Mouse (Mus musculus) right cerebral cortex, adult 18-20 months (tissue): Measurements from ENCODE around the gene Vmn2r85.
"Not testable (repeated sequence)": the region's sequence is repeated elsewhere in the genome, so short reads cannot be mapped to it uniquely, and the experiment has no call there.

ENCODE experiments used
- DNase-seq: peaks from one replicate; pipeline ENCODE4 v3.0.0; 2022; ENCODE audit warnings: mixed read lengths

Gene Vmn2r85

DNA sequence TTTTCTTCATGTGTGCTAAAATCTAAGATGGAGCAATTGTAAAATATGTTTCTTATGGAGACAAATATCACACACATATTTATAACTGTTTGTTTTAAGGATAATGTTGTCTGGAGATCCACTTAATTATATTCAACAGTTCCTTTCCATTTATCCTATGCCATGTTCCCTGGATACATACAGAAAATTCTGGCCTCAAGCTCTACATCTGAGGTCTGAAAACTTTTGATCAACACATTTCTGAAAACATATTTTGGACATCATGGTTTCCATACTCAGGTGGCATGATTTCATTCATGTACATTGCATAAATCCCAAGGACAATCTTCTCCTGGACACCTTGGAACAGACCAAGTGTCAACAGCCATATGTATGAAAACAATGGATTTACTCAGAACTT is at the start of gene Vmn2r85:
Gene Vmn2r85, minus strand, starts transcription at position 101 of the 400 bp plus-strand sequence.
- not testable (repeated sequence) for DNase-seq

DNA sequence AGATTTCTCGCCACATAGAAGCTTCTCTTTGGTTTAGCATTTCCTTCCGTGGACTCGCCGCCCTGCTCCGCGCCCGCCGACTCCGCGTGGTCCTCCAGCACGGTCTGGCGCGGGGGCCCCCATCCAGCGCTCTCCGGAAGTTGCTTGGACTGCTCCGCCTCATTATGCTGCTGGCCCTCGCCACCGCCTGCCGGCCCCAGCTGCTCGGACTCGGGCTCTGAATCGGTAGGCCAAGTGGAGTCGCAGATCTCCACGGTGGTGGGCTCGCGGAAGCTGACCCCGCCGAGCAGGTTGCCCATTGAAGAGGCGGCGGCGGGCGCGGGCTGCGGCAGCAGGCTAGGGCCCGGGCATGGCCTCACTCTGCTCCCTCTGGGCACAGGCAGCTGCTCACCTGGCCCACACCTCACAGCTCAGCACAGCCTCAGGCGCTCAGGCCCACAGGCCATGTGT is 40.8 kb upstream of the Vmn2r85 start:
- peak; percentile 13 for DNase-seq

DNA sequence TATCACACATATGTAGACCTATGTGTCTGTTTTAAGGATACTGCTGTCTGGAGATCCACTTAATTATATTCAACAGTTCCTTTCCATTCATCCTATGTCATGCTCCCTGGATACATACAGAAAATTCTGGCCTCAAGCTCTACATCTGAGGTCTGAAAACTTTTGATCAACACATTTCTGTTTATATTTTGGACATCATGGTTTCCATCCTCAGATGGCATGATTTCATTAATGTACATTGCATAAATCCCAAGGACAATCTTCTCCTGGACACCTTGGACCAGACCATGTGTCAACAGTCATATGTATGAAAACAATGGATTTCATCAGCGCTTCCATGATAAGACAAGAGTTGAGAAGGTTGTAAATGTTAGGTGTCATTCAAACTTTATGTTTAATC is 26.4 kb upstream of the Vmn2r85 start, which contains the start of gene Vmn2r86:
Gene Vmn2r86, minus strand, starts transcription at position 101 of the 400 bp plus-strand sequence.
- not testable (repeated sequence) for DNase-seq

DNA sequence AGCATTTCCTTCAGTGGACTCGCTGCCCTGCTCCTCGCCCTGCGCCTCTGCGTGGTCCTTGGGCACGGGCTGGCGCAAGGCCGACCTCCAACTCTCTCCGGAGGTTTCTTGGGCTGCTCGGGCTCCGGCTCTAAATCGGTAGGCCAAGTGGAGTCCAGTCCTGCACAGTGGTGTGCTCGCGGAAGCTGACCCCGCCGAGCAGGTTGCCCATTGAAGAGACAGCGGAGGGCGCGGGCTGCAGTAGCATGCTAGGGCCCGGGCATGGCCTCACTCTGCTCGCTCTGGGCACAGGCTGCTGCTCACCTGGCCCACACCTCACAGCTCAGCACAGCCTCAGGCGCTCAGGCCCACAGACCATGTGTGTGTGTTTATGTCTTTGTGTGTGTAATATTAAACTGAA is 15.3 kb upstream of the Vmn2r85 start:
- no peak for DNase-seq

DNA sequence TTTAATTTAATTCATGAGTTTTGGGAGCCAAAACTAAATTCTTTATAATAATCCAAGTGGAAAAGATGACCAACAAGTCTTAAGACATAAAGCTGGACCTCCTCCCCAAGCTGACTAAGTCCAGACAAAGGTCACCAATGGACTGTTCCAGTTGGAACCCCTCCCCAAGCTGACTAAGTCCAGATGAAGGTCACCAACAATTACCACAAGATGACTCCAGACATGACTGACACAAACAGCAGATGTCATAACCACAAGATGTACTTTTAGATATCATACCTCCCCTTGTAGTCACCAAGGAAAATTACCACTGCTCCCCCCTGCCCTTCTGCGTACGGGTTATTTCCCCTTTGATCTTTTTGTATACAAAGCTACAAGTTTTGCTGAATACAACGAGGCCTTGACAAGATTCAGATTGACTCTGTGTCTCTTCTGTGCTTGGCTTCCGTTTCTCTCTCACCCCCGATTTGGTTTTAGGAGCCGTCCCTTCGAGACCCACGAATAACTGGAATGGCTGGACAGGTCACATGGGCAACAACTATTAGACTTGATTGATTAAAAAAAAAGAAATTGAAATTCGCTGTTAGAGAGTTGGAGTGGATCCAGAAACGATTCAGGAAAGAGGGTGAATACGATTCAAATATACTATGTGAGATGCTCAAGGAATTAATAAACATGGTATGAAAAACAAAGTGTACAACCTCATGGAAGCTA is 4.8 kb upstream of the Vmn2r85 start:
- DNase-seq = not testable (repeated sequence)

DNA sequence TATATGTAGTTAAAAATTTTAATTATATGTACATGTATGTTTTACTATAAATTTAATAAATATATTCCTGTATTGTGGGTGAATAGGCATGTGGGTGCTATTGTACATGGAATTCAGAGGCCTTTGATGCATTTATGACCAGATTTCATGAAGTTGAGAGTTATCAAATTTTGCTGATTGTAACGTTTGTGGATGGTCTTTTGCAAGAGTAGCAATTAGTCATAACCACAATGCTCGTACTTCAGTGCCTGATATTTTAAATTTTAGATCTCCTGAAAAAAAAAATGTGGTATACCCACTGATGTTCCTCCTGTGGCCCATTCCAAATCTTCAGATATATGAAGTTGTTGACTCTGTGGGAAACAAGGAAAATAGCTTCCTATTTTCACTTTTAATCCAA is 7.1 kb downstream of the Vmn2r85 start:
- DNase-seq = not testable (repeated sequence)

DNA sequence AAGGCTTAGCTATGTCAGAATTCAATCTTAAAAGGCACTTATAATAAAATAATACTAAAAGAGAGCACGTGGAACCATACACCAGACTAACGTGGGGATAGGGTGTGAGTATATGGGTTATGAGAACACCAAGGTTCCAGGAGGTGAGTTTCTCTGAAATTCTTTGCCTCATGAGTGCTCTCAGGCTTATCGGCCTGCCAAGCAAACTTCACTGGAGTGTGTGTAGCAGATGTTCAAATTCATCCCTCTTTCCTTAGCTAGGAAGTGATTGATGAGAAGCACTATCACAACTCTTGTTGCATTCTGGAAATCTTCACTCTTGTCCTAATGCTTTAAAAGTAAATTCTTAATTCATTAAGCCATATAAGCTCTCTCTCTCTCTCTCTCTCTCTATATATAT is 9.1 kb downstream of the Vmn2r85 start:
- DNase-seq = no peak

DNA sequence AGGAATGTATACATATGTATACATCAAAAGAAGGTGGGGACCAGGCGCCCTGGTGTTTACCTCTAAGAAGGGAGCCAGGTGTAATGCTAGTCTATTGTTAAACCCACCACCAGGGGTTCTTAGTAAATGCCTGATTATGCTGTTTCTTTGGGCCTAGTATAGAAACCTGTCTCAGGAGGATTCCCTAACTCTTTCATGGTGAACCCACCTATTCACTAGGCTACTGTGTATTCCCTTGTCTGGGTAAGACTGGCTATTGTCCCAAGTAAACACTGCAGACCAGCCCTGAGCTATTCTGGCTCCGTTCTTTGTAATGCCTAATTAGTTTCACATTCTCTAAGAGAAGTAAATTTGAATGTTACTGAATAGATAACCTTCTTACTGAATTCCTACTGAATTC is 9.5 kb downstream of the Vmn2r85 start:
- not testable (repeated sequence) for DNase-seq

DNA sequence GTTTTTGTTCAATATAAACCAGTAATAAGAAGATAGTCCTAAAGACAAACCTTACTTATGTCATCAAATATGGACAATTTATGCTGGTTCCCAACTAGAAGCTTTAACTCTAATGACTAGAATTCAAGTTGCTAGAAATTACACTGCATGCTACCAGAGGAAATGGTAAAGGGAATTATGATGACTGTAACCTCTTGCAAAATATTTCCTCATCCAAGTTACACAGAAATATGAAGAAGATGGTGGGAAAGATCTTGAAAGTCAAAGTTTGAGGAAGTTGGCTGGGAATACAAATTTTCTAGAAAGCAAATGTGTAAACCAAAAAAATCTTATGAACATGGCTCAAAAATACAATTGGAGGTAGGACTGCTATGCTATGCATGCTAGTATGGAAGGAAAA is 13.2 kb downstream of the Vmn2r85 start:
- DNase-seq = not testable (repeated sequence)

DNA sequence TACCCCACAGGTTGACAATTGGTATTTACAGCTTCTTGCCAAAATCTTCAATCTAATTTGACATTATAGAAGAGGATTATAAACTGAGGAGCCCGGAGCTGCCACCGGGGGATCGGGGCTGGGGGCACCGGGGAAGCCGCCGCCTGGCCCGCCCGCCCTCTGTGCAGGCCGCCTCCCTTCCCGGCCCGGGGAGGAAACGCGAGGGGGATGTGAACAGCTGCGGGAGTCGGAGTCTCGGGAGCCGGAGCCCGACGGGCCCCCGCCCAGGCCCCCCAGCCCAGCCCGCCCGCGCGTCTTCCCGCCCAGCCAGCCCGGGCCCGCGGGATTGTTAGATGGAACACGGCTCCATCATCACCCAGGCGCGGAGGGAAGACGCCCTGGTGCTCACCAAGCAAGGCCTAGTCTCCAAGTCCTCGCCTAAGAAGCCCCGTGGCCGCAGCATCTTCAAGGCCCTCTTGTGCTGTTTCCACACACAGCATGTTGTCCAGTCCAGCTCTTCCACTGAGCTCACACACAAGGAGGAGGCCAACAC is 17.3 kb downstream of the Vmn2r85 start:
- DNase-seq = not testable (repeated sequence)

DNA sequence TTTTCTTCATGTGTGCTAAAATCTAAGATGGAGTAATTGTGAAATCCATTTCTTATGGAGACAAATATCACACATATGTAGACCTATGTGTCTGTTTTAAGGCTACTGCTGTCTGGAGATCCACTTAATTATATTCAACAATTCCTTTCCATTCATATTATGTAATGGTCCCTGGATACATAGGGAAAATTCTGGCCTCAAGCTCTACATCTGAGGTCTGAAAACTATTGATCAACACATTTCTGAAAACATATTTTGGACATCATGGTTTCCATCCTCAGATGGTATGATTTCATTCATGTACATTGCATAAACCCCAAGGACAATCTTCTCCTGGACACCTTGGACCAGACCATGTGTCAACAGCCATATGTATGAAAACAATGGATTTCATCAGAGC is 35.3 kb downstream of the Vmn2r85 start, which contains the start of gene Vmn2r84:
Gene Vmn2r84, minus strand, starts transcription at position 101 of the 400 bp plus-strand sequence.
- no peak for DNase-seq

DNA sequence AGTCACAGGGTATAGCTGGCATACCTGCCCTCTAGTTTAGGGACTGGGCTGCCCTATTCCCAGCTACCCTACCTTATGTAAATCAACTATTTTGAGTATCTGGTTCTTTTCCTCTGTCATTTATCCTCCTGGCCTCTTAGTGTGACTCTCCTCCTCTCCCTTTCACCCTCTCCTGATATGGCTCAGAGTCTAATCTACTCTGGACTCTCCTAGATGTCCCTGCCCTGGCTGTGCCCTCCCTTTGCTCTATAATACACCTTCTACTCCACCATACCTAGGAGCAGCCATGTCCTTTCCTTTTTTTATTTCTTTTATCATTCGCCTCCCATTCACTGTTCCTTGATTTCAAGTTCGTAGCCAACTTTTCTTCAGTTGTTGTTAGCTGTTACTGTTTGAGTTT is 54.4 kb downstream of the Vmn2r85 start:
- no peak for DNase-seq

DNA sequence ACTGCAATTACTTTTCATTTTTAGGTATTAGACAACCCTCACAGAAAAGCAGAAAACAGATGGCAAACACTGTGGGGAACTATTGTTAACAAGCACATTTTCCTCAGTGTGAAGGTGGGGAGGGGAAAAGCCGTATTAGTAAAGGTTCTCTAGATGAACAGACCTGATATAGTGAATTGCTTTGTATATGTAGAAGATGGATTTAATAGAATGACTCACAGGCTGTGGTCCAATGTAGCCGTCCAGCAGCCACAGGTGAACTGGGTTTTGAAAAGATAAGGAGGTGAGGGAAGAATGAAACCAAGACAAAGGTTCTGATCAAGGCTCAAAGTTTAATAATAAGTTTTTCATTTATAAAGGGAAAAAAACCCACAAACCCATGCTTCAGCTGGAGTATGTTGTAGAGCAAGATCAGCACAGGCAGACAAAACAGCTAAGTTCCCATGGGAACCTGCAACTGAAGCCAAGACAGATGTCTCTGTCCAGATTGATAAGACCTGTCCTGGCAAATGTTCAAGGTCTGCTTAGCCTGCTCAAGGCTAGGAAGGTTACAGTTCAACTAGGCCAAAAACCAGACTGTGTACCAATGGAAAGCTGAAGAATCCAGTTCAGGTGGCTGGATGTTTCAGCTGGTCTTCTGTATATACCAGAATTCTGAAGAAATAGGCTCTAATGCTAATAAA is 56.9 kb downstream of the Vmn2r85 start:
- no peak for DNase-seq

DNA sequence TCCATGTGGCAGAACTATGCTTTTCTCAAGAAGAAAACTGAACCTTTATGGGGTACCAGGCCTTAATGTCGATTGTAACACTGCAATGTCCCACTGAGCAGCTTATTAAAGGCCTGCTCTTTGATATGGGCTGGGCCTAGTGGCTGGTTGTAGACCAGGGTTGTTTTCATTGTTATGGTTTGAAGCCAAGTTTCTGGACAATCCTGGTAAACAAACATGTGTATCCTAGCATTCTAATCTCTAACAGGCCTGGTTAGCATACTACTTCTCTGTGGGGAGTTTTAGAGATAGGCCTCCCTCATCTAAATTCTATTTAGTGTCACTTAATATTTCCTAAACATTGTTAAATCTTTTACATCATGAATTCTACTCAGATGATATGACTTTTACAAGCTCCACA is 57.9 kb downstream of the Vmn2r85 start:
- no peak for DNase-seq

DNA sequence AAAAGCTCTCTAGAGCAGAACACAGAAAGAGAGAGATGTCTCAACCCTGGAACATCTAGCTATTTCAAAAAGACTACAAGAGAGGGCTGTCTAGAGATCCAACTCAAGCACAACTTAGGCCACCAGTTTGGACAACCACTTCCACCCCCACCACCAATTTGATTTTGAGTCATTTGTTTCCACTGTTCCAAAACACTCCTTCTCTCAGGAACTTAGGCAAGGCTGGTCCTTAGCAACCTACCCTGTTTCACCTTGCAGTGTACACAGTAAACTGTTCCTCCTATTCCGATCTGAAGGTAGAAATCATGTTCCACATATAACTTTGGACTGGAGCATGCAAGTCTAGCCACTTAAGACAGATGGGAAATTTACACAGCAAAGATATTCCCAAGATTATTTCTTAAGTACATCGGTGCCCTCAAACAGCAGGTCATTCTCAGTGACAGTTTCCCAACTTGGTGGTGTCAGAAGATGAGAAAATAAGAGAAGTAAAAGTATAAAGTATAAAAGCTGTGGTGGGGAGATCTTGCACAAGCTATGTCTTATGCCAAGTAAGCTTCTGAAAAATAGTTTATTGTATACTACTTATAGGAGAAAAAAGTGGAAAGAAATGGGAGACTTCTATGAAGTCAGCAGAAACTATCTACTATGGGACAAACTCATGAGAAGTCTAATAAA is 59.4 kb downstream of the Vmn2r85 start:
- no peak for DNase-seq

DNA sequence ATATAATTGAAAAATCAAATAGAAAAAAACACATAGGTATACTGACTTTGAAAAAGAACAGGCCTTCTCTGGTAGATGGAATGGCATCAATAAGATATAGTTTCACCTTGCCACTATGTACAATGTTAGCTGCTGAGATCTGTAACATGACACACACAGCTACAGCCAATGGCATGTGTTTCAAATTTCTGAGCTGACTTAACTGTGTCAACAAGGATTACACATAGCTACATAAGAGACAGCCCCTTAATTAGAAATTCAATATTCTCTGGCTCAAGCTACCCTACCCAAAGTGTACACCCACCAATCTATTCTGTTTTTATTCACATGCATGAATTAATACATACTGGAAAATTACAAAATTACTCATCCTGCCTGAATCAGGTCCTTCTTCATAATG is 61.1 kb downstream of the Vmn2r85 start:
- DNase-seq = no peak

DNA sequence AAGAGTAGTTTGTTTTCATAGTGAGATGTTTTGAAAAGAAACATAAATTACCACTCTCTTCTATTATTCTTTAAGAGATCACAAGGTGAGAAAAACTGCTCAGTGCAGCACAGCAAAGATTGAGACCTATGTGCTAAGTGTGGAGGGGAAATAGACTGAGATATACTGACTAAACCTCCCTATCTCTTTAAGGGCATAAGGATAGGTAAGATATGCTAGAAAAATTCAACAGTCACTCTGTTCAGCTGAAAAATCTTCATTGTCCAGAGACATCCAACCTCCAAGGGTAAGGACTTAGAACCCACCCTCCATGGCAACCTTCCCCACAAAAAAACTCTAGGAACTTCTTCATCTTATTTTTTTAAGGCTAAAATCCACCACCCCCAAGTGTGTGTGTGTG is 64.7 kb downstream of the Vmn2r85 start:
- DNase-seq = no peak
